Mouse (Mus musculus): ENCODE results near the gene Drc3. TPM values are rescaled to one million over a fixed set of nuclear protein-coding genes. Genes with fewer than 3 reads are reported as not detected.

Gene Drc3
- polyA plus RNA-seq (2012) = 0.04 and 0.08 TPM in 2 replicates

DNA sequence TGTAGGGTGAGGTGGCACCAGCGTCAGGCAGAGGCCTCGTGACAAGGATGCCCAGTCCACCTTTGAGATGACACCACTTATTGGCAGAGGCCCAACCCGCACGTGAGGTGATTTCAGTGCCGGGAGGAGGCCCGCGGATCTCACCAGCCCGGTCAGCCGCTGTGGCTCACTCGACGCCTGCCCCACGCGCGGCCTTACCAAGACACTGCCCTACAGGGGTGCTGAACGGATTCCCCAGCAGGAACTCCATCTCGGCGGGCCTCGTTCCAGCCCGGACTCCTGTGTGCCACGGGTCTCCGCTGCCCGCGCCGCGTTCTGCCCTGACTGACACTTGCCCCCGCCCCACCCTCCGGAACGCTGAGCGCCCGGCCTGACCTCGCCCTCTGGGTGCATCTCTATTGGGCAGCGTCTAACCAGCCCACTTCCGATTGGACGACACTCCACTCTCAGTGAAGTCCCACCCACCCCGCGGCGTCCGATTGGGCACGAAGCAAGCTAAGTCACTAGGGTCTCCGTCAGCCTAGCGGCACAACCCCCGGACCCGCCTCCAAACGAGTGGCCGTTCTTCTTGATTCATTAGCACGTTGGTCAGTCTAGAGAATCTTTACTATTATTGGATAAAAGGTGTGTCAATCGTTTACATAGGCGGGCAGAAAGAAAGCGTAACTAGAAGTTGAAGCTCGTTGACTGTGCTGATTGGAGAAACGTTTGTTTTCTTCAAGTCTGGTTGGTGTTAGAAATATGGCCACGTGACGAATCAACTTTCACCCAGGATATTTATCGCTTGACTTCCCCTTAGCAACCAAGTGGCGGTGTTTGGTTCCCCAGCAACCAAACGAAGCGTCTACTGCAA, at the start of gene Drc3, which contains the start of gene Tom1l2:
Gene Drc3 (plus strand): TSS at position 771 of the 853 bp plus-strand sequence.
Gene Tom1l2 (minus strand): TSS at position 347 of the 853 bp plus-strand sequence.
- no peak for TF ChIP-seq GATA1 (IDR thresholded peaks at IDR 0.05; ENCODE audit: low read length)

DNA sequence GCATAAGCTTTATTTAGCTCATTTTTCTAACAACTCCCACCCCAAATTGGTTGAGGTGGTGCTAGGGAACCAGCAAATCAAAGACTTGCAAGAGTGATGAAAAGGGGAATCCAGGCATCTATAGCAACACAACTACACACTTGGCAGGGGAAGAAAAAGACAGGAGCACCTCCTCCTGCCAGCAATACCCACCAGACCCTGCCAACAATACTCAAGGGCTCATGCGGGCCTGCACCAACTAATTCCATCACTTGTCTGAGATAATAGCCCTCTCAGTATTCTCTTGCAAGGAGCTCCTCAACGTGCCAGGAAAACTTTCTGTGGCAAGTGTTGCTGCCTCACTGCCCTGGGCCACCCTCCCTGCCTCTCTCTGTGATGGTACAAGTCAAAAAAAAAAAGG, 49.6 kb upstream of the Drc3 start:
- TF ChIP-seq GATA1 (IDR thresholded peaks at IDR 0.05; ENCODE audit: low read length) = no peak

DNA sequence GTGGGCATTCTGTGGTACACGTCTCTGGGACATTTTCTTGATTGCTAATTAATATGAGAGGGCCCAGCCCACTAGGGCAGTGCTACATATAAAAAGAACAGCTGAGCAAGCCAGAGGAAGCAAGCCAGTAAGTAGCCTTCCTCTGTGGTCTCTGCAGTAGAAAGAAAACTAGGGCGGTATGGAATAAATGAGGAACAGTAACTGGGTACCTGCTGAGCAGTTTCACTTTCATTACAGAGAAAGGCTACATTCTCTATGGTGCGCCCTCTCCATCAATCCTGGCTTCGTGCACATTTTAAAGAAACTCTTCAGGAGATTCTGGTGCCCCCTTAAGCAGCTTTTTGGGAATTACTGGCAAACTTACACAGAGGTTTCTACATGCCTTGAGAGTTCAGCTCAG, 47.5 kb upstream of the Drc3 start:
- TF ChIP-seq GATA1 (IDR thresholded peaks at IDR 0.05; ENCODE audit: low read length) = no peak

DNA sequence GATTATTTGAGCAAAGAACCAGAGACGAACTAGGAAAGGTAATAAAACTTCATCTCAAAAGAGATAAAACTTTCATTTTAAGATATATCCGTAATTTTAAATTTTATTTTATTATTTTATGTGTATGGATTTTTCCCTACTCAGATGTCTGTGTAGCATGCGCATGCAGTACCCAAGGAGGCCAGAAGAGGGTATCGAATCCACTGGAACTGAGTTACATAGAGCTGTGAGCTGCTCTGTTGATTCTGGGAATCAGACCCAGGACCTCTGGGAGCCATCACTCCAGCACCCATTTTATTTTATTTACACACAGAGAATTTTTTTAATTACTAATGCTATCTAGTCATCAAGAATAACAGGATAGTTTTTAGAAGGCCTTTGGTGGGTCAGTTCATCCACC, 46.3 kb upstream of the Drc3 start:
- TF ChIP-seq GATA1 (IDR thresholded peaks at IDR 0.05; ENCODE audit: low read length) = no peak

DNA sequence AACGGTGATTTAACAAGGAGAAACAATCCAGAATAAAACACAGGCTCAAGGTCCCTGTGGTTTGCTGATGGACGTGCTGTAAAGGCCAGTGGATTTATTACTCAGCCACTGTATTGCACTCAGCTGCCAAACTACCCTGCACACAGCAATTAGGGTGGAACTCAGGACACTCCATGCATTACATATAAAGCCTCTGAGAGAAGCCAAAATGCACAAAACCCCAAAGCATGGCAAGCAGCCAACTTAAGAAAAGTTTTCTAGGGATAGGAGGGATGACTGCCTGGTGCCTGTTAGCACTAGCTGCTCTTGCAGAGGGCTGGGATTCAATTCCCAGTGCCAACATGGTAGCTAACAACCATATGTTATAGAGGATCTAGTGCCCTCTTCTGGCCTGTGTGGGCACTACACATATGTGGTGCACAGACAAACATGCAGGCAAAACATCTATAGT, 45.7 kb upstream of the Drc3 start:
- TF ChIP-seq GATA1 (IDR thresholded peaks at IDR 0.05; ENCODE audit: low read length) = no peak

DNA sequence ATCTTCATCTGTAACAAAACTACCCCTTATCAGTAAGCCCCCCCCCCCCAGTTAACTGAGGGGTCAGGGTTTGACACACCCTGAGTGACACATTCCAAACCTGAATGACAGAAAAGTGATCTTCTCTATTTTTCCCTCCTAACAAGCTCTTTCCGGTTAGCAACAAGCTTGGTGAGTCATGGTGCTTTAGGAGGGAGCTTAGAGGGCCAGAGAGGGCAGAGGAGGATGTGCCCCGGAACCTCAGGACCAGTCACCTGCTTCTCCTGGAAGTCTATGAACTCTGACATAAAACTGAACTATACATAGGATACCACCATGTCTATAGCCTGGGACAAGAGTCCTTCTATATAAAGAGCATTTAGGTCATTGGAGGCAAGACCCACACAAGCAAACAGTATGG, 45.1 kb upstream of the Drc3 start:
- no peak for TF ChIP-seq GATA1 (IDR thresholded peaks at IDR 0.05; ENCODE audit: low read length)

DNA sequence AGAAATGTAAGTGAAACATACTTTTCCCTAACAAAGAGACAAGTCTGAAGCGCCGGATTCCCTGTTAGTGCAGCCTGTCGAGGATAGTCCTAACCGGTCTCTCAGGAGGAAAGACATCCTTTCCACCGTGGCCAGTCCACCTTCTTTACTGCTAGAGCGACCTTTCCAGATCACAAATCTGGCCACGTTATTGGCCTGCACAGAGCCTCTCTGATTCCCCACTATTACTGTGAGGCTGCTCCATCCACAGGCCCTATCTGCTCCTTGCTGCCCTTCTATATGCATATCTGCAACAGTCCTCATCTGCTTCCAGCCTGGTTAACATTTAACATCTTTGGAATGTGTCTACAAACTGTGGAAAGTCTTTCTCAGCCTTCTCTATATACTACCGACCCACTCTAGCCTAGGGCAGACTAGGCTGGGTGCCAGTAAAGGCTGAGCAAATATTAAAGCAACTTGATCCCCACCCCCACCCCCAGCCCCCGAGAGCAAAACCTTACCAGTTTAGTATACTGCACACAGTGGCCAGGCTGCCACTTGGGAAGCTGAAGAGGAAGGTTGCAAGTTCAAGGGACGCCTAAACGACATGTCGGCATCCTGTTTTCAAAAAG, 44.5 kb upstream of the Drc3 start:
- no peak for TF ChIP-seq GATA1 (IDR thresholded peaks at IDR 0.05; ENCODE audit: low read length)

DNA sequence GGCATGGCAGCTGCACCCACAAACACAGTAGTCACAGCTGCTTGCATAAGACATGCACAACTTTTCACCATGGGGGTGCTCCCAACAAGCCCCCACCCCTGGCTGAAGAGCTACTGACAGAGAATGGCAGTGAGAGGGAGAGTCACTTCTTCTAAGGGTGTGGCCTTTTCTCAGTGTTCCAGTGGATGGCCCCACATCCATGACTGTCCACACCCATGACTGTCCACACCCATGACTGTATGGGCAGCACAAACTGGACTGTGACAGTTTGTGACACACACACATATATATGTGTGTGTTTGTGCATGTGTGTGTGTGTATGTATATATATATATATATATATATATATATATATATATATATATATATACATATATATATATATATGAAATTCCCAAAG, 43.3 kb upstream of the Drc3 start:
- TF ChIP-seq GATA1 (IDR thresholded peaks at IDR 0.05; ENCODE audit: low read length) = no peak

DNA sequence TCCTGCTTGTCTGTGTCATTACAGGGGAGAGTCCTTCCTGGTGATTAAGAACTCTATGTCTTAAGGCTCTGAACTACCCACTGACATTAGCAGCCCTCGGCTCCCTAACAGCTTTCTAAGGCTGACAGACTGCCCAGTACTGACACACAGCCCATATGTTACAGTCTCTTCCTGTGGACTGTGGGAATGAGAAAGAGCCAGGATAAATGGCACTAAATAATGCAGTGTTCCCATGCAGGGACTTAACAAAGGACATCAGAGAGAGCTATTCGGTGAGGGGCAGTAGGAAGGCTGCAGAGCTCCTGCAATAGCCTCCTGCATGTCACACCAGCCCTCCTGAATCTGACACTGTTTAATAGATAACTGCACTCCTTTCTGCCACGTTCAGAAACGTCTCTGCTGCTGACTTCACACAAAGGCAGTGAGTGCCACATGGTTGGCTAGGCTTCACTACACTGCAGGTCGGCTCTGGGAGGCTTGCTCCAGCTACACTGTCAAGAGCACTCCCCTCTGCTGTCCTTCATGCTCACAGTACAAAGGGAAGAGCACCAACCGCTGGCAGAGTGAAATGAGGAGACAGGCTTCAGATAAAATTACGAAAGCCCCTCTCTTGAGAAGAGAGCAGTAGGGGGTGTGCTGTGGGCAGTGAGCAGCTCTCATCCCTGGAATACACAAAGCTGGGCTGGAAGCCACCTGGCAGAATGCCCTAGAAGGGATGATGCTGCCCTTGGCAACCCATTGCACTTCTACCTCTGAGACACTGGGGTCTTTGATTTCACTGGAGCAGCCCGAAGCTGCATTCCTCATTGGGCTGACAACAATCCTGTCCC, 41.9 kb upstream of the Drc3 start:
- no peak for TF ChIP-seq GATA1 (IDR thresholded peaks at IDR 0.05; ENCODE audit: low read length)

DNA sequence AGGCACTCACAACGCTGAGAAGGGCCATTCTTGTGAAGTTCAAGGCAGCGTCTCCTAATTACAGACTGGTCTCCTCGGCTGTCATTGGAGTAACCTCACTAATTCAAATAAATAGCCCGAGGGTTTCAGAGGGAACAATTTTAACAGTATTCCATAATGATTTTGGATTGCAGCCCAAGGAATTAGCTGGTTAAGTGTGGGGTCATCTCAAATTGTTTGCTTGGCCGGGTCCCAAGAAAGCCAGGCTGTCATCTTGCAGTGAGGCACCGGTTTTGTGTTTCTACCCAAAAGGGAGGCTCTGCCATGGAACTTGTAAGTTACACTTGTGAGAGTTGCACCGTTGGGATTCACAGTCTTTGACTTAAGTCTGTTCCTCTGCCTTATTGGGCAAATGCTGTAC, 36.9 kb upstream of the Drc3 start:
- TF ChIP-seq GATA1 (IDR thresholded peaks at IDR 0.05; ENCODE audit: low read length) = no peak

DNA sequence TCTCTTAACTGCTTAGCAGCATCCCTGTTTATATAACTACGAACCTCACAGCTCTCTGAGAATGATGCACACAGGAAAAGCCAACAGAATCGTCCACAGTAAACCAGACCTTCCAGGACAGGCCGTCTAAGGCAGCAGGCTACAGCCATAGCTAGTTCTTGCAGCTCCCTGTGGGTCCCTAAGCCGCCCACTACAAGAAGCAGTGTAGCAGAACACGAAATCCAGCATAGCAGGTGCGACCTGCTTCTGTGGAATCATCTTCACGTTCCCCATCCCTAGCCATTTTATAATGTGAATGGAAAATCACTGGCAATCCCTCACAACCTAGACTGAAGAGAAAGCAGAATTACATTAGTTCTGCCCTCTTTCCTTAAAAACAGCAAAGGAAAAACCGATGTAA, 36.2 kb upstream of the Drc3 start:
- TF ChIP-seq GATA1 (IDR thresholded peaks at IDR 0.05; ENCODE audit: low read length) = no peak

DNA sequence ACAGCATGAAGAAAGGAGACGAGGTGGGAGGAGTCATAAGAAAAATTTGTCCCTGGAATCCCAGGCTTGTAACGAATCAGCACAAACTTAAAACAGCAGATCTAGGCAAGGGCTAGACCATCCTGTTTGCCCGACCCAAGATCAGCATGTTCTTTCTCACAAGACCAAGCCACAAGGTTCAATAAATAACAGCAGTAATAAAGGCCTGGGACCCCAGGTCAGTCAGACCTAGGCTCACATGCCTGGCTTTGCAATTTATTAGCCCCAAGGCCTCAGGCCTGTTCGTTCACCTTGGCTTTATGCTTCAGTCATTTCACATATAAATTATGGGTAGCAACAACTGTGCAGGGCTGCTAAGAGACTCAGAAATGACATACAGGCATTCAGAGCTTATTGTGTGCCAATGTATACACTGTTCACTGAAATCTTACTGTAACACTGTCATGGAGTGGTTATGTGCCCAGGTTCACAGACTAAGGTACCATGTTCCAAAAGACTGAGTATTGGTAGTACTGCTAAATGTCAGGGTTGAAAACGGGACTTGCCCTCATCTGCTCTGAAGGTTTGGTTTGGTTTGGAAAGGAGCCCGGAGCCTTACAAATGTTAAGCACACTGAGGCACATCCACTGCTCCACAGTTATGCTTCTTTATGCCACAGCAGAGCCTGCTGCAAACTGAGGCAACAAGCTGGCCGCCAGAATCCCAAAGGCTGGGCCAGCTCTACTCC, 35.6 kb upstream of the Drc3 start:
- TF ChIP-seq GATA1 (IDR thresholded peaks at IDR 0.05; ENCODE audit: low read length) = no peak

DNA sequence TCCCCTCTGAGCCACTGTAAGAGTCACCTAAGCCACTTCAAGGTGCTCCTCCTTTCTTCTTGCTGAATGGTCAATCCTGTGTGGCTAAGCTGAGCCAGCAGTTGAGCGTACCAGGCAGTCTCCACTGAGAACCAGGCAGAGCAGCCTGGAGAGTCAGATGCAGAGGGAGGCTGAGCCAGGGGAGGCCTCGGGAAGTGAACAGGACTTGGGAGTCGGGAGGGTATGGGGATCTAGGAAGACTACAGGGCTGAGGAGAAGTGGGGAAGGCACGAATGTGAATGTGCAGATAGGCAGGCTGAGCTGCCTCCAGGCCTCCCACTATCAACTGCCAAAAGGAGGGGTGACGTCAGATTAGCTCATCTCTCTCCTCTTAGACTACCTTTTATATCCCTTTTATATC, 34.4 kb upstream of the Drc3 start:
- no peak for TF ChIP-seq GATA1 (IDR thresholded peaks at IDR 0.05; ENCODE audit: low read length)

DNA sequence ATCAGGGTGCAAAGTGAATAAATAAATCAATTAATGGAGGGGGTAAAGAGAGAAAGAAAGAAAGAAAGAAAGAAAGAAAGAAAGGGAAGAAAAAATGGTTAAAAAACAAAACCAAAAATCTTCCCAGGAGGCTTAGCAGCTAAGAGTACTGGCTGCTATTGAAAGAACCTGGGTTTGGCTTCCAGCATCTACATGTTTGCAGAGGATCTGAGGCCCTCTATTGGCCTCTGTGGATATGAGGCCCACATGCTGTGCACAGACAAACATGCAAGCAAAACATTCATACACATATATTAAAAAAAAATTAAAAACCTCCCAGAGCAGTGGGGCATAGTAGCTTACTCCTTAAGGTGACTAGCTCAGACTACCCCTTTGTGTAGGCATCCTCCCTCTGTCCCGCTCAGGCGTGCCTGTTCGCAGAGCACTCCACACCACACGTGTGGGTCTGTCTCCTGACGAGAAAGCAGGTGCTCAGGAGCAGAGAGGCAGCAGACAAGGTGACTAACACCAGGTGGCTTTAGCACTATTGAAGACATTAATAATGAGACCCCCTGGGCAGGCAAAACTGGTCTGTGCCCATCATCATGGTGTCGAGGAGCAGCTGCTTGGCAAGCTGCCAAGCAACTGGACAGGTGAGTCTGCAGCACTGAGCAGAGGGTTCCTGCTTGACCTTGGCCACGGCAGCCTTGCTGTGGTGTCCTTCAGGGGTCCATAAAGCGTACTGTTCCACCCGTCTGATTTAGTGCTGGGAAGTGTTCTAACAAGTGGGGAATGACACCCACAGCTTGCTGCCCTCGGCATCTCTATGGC, 33.7 kb upstream of the Drc3 start:
- no peak for TF ChIP-seq GATA1 (IDR thresholded peaks at IDR 0.05; ENCODE audit: low read length)
